Mouse (Mus musculus) brown adipose tissue, adult 24 weeks (tissue): ENCODE measurements around the gene Snph. TPM values are rescaled to one million over a fixed set of nuclear protein-coding genes. Genes with fewer than 3 reads are reported as not detected.

Source experiments
- H3K27ac ChIP-seq: fragments of 200-500 bp; replicated peaks from 2 replicates; pipeline ENCODE4 v1.5.1; 2012; ENCODE audit warnings: low read depth, mild to moderate bottlenecking, low read length
- H3K4me1 ChIP-seq: fragments of 200-500 bp; 2 replicates; pipeline ENCODE4 v1.6.1; 2012; ENCODE audit warnings: low read length, mixed read lengths; ENCODE audit not compliant: control insufficient read depth, insufficient read depth, insufficient read length
- H3K4me3 ChIP-seq: fragments of 200-500 bp; 2 replicates; pipeline ENCODE4 v1.5.1; 2012; ENCODE audit warnings: low read depth, mild to moderate bottlenecking, low read length, moderate library complexity; ENCODE audit not compliant: insufficient read depth
- polyA plus RNA-seq: library from polyadenylated mRNA; stranded (reverse); fragments of >200 nt; gene quantifications from 2 replicates; pipeline ENCODE4 v1.2.4, GENCODE M21; 2012; ENCODE audit not compliant: missing spikeins, insufficient read depth, insufficient read length

The Snph gene
- polyA plus RNA-seq, 1 experiment, result not detected

DNA sequence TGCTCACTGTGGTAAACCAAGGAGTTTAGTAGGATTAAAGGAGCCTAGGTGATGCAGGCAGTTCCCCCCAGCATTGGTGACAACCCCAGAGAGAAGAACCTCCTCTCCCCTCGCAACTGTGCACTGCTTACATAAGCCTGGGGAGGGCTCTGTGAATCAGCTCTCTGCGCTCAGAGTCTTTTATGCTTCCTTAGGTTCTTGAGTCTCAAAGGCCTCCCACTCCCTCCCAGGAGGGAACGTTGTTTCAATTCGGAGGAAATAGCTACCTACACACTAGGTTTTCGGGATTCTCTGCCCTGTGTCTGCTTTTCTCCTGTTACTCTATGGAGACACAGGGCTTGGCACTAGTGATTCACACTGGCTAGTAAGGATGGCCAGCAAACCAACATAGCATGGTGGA lies 57.8 kb downstream of the Snph start:
- H3K27ac ChIP-seq, result no peak overlapping the region
- H3K4me3 ChIP-seq, result no peak overlapping the region
- no peaks in the 10 kb centered on the region for H3K4me1 ChIP-seq

DNA sequence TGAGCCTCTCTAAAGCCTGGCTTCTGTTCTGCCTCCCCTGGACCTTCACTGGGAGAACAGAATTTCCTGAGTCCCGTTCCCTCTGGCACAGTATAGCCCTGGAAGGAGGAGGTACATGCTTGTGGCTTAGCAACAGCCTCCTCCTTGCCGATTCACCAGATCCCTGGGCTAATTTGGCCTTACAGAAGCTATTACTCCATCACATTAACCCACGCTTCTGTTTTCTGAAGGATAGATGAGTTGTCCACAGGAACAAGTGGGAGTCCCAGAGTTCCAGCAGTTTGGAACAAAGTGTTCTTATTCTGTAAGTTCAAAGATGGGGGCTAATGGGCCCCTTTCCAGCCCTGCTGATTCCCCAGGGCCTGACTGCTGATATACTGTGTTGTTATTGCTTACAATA lies 58.7 kb downstream of the Snph start:
- H3K27ac ChIP-seq, result no peak overlapping the region
- no peaks in the 10 kb centered on the region for H3K4me1 ChIP-seq
- no peak overlapping the region for H3K4me3 ChIP-seq

DNA sequence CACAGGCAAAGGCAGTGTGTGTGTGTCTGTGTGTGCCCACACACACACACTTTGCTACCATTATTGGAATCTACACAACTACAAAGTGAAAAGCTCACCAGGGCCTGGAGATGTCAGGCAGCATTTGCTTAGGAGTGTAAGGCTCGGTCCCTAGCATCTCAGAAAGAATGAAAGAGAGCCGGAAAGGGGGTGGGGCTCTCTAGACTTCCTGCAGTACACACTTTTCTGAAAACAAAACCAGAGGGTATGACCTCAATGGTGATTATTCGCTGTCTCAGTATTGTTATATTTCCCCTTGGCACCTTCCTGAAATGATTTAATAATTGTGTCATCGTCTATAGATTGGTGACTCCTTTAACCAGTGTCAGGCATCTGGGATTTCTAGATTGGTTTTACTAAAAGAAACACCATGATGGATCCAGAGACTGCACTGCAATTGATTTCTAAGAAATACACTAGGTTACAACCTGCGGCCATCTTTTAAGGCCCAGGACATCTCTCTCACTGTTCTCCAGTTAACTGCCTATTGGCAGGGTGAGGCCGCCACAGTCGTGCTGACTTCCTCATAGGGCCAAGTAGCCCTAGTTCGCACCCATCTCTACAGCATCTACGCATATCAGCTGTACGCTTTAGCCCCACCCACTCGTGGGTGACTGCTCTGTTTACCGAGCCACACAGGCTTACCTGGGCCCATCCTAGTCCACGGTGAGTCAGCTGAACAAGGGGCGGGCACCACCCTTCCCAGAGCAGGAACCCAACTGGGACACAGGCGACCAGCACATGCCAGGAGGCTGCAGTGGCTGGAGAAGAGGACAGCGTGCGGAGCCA lies 60.3 kb downstream of the Snph start, which contains the start of gene Sdcbp2:
Sdcbp2 (plus strand) TSS at position 750 of the 828 bp plus-strand sequence.
- Histone ChIP-seq H3K27ac (peak within 1 kb of the TSS; percentile 42), H3K4me1 (no peaks in the 10 kb centered on the region), H3K4me3 (no peak within 1 kb of the TSS)

DNA sequence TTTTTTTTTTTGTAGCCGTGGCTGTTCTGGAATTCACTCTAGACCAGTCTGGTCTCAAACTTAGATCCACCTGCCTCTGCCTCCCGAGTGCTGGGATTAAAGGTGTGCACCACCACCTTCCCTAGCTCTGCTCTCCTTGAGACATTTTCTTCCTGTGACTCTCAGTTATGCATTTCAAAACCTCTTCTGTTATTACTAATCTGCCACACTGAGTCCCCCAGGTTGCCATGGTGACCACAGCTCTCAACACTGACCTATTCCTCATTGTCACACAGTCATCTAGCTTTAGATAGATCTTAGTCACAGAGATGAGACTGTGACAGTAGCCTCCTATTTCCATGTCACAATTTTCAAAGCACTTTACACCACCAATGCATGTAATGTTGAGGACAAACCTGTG lies 62.9 kb downstream of the Snph start:
- 0 out of 2 replicates have a peak, but pooled peaks cover 3% of the 10 kb centered on the region for H3K4me1 ChIP-seq
- H3K4me3 ChIP-seq, result no peak overlapping the region
- H3K27ac ChIP-seq, result no peak overlapping the region

DNA sequence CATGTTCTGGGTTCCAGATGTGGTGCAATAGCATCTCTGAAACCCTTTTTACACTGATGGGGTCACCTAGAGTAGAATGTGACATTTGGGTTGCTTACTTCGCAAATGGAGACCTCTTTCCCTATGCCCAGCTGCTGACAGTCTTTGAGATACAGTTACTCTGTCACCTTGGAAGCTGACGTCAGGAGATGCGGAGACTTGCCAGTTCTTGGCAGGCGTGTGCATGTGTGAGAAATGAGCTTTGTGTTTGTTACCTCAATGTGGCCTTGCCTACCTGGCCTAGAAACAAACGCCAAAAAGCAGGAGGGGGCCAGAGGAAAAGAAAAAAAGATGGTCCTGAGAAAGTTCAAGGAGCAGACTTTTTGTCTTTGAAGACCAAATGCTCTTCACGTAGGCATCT lies 65.5 kb downstream of the Snph start:
- Histone ChIP-seq H3K27ac (no peak overlapping the region), H3K4me1 (peaks cover 10% of the 10 kb centered on the region; the same call in 1 of the 2 replicates), H3K4me3 (no peak overlapping the region)

DNA sequence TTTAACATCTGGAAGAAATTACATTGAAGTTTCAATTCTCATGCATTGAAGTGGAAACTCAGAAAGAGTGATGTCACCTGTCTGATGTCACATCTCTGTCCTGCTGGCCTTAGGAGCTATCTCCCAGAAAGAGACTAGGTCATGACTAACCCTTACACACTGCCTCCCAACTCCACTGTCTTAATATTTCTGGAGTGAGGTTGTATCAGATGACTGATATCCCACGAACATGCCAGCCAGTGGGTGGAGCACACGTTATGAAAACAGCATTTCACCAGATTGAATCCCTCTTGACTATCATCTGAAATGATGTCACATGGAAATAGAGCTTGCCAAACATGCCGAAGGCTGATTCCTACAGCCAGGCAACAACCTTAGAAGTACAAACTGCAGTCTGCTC lies 67.4 kb downstream of the Snph start:
- 0 out of 2 replicates have a peak overlapping the region, but pooled peaks have one; percentile 14 for H3K27ac ChIP-seq
- H3K4me3 ChIP-seq, result no peak overlapping the region
- H3K4me1 ChIP-seq, result peaks cover 10% of the 10 kb centered on the region; the same call in 1 of the 2 replicates

DNA sequence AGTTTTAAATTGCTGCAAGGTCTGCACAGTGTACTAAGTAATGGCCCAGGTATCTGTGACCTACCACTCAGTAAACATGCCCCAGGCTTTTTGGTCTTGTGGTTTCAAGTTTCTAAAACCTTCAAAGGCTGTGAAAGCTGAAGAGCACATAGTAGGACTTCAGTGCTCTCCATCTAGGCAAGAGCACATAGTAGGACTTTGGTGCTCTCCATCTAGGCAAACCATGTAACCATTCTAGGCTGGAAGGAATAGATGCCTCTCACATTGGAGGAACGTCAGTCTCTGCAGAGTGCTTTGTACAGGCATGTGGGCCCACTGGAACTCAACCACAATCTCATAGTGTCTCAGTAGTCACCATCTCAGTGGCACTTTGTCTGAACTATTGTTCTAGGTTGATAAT lies 68.4 kb downstream of the Snph start:
- Histone ChIP-seq H3K4me3 (no peak overlapping the region), H3K27ac (no peak overlapping the region), H3K4me1 (peaks cover 10% of the 10 kb centered on the region; the same call in 1 of the 2 replicates)

DNA sequence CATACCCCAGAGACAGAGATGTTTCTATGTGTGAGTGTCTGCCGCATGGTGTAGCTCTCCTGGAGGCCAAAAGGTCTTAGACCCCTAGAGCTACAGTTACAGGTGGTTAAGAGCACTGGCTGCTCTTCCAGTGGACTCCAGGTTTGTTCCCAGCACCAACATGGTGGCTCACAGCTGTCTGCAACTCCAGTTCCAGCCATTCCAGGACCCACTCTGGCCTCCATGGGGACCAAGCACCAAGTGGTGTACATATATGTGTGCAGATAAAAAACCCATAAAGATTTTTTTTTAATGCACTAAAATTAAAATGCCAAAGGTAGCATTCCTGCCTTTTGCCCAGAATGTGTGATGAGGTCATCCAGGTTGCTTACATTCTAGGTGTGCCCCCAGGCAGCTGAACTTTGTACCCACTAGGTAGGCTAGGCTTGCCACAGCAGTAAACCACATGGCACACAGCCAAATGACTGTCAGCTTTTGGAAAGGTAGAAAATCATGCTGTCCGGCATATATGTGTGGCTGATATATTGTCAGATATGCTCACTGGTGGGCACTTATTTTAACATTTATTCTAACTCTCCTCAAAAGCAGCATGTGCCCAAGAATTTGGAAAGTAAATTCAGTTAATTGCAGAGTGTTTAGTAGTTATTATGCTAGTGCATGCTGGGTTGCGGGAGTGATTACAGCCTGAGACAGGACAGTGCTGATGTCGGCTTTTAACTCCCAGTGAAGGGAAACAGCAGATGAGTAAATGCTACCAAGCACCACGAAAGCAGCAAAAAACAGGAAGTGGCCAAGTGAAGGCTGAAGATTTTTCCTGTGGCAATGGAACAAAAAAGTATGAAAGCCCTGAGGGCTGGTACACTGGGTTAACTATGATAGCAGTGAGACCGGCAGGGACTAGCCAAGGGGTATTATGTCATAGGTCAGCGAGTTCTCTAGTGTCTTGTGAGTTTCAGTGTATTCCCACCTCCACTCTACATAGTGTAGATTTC lies 69.2 kb downstream of the Snph start:
- H3K27ac ChIP-seq, result peak overlapping the region; percentile 34; the same call in 1 of the 2 replicates
- H3K4me1 ChIP-seq, result peaks cover 10% of the 10 kb centered on the region; the same call in 1 of the 2 replicates
- no peak overlapping the region for H3K4me3 ChIP-seq

DNA sequence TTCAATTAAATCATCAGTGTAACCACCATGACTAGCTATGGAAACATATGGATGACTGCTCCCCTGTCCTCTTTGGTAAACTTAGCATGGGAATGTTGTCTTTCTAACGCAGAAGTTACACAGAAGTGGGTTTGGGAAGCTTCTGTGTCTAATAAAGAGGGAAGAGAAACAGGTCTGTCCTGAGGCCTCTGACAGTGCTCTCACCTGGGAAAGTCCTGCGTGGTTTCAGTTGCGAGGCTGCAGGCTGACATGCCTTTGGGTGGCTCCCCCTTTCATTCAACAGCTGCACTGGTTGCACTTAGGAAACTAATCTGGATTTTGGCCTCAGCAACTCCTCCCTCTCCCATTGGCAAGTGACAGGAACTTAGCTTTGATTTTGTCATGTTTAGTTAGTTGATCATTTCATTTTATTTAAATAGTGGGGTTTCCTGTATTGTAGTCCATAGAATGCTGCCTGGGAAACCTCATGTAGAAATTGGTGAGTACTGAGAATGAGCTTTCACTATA lies 82.7 kb downstream of the Snph start:
- H3K4me3 ChIP-seq, result no peak overlapping the region
- H3K27ac ChIP-seq, result no peak overlapping the region
- H3K4me1 ChIP-seq, result peaks cover 14% of the 10 kb centered on the region

DNA sequence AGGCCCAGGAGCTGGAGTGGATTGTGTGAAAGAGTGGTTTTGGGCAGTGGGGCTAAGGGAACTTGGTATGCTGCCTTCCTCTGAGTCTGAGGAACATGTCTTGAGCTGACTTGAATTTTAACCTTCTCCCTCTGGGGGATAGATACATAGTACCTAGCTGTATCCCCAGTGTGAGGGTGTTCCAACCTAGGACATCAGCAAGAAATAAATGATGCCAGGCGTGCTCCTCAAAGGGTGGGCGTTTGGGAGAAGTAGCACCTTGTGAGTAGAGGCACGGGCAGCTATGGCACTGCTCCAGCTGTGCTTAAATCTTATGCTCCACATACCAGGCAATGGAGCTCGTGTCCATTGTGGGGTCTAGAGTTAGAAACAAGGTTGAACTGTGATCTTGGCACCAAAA lies 85.8 kb downstream of the Snph start:
- Histone ChIP-seq H3K4me1 (peaks cover 17% of the 10 kb centered on the region), H3K27ac (no peak overlapping the region), H3K4me3 (no peak overlapping the region)

DNA sequence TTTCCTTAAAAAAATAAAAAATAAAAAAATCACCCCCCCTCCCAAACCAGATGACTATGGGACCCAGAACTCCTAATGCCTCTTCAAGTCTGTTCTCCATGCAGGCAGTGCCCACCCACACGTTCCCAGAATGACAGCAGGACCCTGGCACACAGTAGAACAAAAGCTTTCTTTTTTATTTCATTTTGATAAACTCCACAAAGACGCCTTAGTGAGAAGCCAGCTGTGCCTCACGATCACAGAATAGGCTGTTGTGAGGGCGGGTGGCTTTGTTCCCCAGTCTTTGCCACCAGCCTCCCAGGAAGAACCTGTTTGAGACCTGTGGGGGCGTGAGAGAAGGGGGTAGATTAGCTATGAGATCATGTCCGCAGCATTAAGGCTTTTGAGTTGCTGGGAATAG lies 87.7 kb downstream of the Snph start:
- Histone ChIP-seq H3K4me3 (peak overlapping the region; percentile 12), H3K27ac (0 out of 2 replicates have a peak overlapping the region, but pooled peaks have one; percentile 19), H3K4me1 (peaks cover 13% of the 10 kb centered on the region)

DNA sequence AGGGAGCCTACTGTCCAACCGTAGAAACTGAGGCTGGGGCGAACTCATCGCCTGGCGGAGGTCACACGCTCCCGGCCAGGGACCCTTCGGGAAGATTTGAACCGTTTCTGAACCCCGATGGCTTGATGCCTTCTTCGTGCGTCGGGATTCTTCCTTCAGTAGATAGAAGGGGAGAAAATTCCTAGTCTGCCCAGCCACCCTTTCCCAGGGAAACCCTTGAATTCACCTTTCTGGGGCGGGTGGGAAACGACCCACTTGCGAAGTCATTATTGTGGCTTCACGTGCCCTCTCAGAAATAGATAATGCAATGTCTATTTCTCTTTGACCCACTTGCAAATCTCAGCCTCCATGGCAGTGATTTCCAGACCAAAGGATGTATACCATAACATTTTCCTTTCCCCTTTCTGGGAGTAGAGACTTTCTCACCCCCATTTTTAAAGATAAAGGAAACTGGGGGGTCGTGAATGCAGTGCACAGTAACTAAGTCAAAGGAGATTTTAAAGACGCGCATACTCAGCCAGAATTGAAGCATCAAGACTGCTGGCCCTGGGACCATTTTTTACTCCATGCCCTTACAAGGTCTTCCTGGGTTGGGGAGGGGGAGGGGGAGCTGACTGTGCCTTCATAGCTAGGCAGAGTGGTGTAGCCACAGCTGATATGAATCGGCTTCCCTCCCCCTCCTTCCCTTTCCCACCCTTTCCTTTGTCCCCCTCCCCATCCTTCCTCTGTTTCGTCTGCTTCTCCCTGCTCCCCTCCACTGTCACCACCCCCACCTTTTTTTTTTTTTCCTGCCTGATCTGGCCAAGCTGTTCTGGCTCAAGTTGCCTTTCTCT lies 89.1 kb downstream of the Snph start:
- Histone ChIP-seq H3K27ac (peak overlapping the region; percentile 95), H3K4me1 (peaks cover 13% of the 10 kb centered on the region), H3K4me3 (peak overlapping the region; percentile 83)

DNA sequence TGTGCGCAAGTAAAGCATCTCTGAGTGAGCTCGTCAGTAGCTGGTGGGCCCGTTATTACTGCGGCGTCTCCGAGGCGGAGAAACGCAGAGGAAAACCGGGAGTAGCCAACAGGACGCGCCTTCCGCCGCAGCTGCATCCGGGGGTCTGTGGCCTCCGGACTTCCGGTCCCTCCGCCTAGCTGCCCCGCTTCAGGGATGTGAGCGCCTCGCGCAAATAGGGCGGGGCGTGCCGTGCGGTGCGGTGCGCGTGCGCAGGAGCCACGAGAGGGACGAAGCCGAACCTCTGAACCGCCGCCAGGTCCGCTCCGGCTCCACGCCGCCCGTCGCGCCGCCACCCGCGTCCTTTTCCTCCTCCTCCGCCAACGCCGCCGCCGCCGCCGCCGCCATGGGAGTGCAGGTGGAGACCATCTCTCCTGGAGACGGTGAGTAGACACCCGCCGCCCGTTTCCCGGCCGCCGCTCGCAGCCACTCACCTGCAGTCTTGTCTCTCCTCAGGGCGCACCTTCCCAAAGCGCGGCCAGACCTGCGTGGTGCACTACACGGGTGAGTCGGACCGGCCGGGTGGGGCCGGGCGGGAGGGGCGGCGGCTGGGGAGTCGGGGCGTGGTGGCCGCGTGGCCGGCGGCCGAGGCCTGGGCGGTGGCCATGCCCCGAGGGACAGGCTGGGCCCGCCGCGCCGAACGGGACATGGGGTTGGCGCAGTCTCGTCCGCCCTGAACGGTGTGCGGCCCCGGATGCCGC lies 89.9 kb downstream of the Snph start, which contains the start of gene Fkbp1a:
Fkbp1a (plus strand) TSS at position 161 of the 740 bp plus-strand sequence.
- H3K4me1 ChIP-seq, result peaks cover 11% of the 10 kb centered on the region
- H3K27ac ChIP-seq, result peak within 1 kb of the TSS; percentile 95
- peak within 1 kb of the TSS; percentile 83 for H3K4me3 ChIP-seq
